Mouse (Mus musculus) small intestine, adult 2 months (tissue): ENCODE data around the gene Efna2.

Experiments used
- CTCF ChIP-seq: fragments of 200-500 bp; IDR thresholded peaks from 2 replicates; pipeline ENCODE4 v1.5.1; 2012; ENCODE audit warnings: low read depth, mild to moderate bottlenecking, control low read depth, inconsistent platforms, low read length, moderate library complexity, mixed read lengths; ENCODE audit not compliant: insufficient replicate concordance, insufficient read length; ENCODE audit errors: extremely low read depth
- POLR2A ChIP-seq: fragments of 200-500 bp; IDR thresholded peaks from 2 replicates; pipeline ENCODE4 v1.6.1; 2012; ENCODE audit warnings: low read depth, mild to moderate bottlenecking, control low read depth, inconsistent platforms, low read length, moderate library complexity

GRCm38 (mm10) chr10:80164161-80164997 lies 14.9 kb upstream of the Efna2 start:
- TF ChIP-seq POLR2A = no peak
- no peak for TF ChIP-seq CTCF
